Mouse (Mus musculus) heart, adult 2 months (tissue): ENCODE results near the gene Tbcc. TPM values are rescaled to one million over a fixed set of nuclear protein-coding genes. Genes with fewer than 3 reads are reported as not detected.

Experiments
- DNase-seq, 2 experiments: peaks; one replicate each; pipeline ENCODE4 v3.0.0; 2021
- H3K27ac ChIP-seq: fragments of 200-600 bp; 2 replicates; pipeline ENCODE4 v1.8.1; 2022
- H3K27me3 ChIP-seq: fragments of 200-500 bp; 2 replicates; pipeline ENCODE4 v1.6.1; 2012; ENCODE audit warnings: mild to moderate bottlenecking, low read length, inconsistent platforms, mixed read lengths; ENCODE audit not compliant: control insufficient read depth, insufficient read depth
- H3K36me3 ChIP-seq: fragments of 200-500 bp; 2 replicates; pipeline ENCODE4 v1.6.1; 2012; ENCODE audit warnings: low read length, inconsistent platforms; ENCODE audit not compliant: control insufficient read depth, insufficient read depth
- H3K4me1 ChIP-seq: fragments of 200-500 bp; 2 replicates; pipeline ENCODE4 v1.6.1; 2011; ENCODE audit warnings: low read length; ENCODE audit not compliant: control insufficient read depth, insufficient read depth
- H3K4me3 ChIP-seq: fragments of 200-600 bp; 2 replicates; pipeline ENCODE4 v1.8.1; 2022
- H3K79me2 ChIP-seq: fragments of 200-500 bp; replicated peaks from 2 replicates; pipeline ENCODE4 v1.6.1; 2012; ENCODE audit warnings: mild to moderate bottlenecking, inconsistent platforms, low read length, moderate library complexity, mixed read lengths; ENCODE audit not compliant: control insufficient read depth, insufficient read depth
- H3K9ac ChIP-seq: fragments of 200-500 bp; 2 replicates; pipeline ENCODE4 v1.6.1; 2012; ENCODE audit warnings: low read depth, mild to moderate bottlenecking, control low read depth, inconsistent platforms, low read length, mixed read lengths
- CTCF ChIP-seq: fragments of 200-600 bp; IDR thresholded peaks from 2 replicates; pipeline ENCODE4 v1.8.1; 2022; ENCODE audit warnings: antibody characterized with exemption, mild to moderate bottlenecking, moderate library complexity
- EP300 ChIP-seq: fragments of 200-500 bp; IDR thresholded peaks from 2 replicates; pipeline ENCODE4 v1.6.1; 2011; ENCODE audit warnings: low read depth, low read length, control low read depth; ENCODE audit not compliant: insufficient read depth
- POLR2A ChIP-seq: fragments of 200-500 bp; IDR thresholded peaks from 2 replicates; pipeline ENCODE4 v1.6.1; 2011; ENCODE audit warnings: mild to moderate bottlenecking, low read depth, low read length, control low read depth; ENCODE audit not compliant: insufficient read depth
- WGBS: fragments of 180-500 bp; shearing (Covaris S2); methylation state at CpG from one replicate; pipeline ENCODE4 v1.1.7; 2018; 5-methylcytosine and 5-hydroxymethylcytosine counted together
- intact Hi-C: fragments of 180-260 bp; cut with DNase I; formaldehyde crosslinking; loops from one replicate; pipeline ENCODE4 v1.15.1; 2025
- polyA plus RNA-seq: library from polyadenylated mRNA; depleted of rRNA; stranded (reverse); fragments of >200 nt; gene quantifications from 2 replicates; pipeline ENCODE4 v1.2.3, GENCODE M21; 2012
- total RNA-seq, 2 experiments: library from RNA; stranded (reverse); gene quantifications; 2 replicates each; pipeline ENCODE4 v1.2.3; 2021

The Tbcc gene
- total and polyA plus RNA-seq, 3 experiments = 12.7 to 16.3 (median 16.3) TPM

GRCm38 (mm10) chr17:46888511-46889212 lies 1.8 kb upstream of the Tbcc start:
- no peaks in the 10 kb centered on the region for H3K27me3 ChIP-seq
- peak overlapping the region; percentile 77 for H3K4me3 ChIP-seq
- 47% methylated on average over 16 of the region's 16 CpGs for WGBS
- intact Hi-C loops = no loop called here
- peaks cover 7% of the 10 kb centered on the region for H3K36me3 ChIP-seq
- H3K9ac ChIP-seq = no peak overlapping the region
- peak overlapping the region; percentile 96 for H3K27ac ChIP-seq
- H3K79me2 ChIP-seq = no peaks in the 10 kb centered on the region
- peak in 1 of 2 experiments; percentile 45 for DNase-seq
- peaks cover 9% of the 10 kb centered on the region for H3K4me1 ChIP-seq
- 0 out of 2 replicates have a peak, but pooled peaks have one; percentile 44 for TF ChIP-seq EP300
- TF ChIP-seq CTCF = peak; percentile 79
- no peak for TF ChIP-seq POLR2A

- no peaks in the 10 kb centered on the region for H3K27me3 ChIP-seq
- intact Hi-C loops = loop anchor here (1.0 kb wide), 2 partner anchors 34 to 107 kb away; partner anchors contain the start of gene Rpl7l1
- H3K9ac ChIP-seq = peak overlapping the region; percentile 92
- under 1% methylated on average over 43 of the region's 44 CpGs for WGBS
- DNase-seq = peak; percentile 83 to 85
- H3K36me3 ChIP-seq = peaks cover 7% of the 10 kb centered on the region
- peak overlapping the region; percentile 96 for H3K27ac ChIP-seq
- no peaks in the 10 kb centered on the region for H3K79me2 ChIP-seq
- TF ChIP-seq CTCF (no peak), POLR2A (0 out of 2 replicates have a peak, but pooled peaks have one; percentile 58), EP300 (no peak)
- H3K4me3 ChIP-seq = peak overlapping the region; percentile 77
- H3K4me1 ChIP-seq = peaks cover 9% of the 10 kb centered on the region
These were observed 917 bp upstream of the Tbcc start for GRCm38 (mm10) chr17:46889450-46890084.

GRCm38 (mm10) chr17:46890843-46891594 lies 535 bp downstream of the Tbcc start:
- H3K4me1 ChIP-seq = peaks cover 9% of the 10 kb centered on the region
- peaks cover 7% of the 10 kb centered on the region for H3K36me3 ChIP-seq
- intact Hi-C loops = loop anchor here (1.0 kb wide), 2 partner anchors 36 to 109 kb away; partner anchors contain the start of gene Rpl7l1
- peak overlapping the region; percentile 94 for H3K4me3 ChIP-seq
- WGBS = under 1% methylated on average over 60 of the region's 64 CpGs
- no peaks in the 10 kb centered on the region for H3K27me3 ChIP-seq
- H3K9ac ChIP-seq = peak overlapping the region; percentile 88
- no peaks in the 10 kb centered on the region for H3K79me2 ChIP-seq
- peak in 1 of 2 experiments; percentile 72 for DNase-seq
- H3K27ac ChIP-seq = peak overlapping the region; percentile 95
- TF ChIP-seq EP300 = no peak
- no peak for TF ChIP-seq POLR2A
- TF ChIP-seq CTCF = no peak

DNA sequence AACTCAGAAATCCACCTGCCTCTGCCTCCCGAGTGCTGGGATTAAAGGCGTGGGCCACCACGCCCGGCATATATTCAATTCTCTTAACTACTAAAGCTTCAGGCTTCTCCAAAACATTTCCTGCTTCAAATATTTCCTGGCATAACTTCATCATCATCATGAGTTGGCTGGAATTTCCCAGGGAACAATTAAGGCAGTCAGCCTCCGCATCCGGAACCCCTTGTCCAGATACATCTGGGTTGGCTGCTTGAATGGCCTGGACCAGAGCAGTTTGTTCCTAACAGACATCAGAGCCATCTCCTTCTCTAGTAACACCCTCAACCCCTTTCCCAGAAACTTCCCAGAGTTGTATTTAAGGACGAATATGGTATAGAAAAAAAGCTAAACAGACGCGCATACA lies 4.9 kb downstream of the Tbcc start:
- peaks cover 7% of the 10 kb centered on the region for H3K36me3 ChIP-seq
- no peaks in the 10 kb centered on the region for H3K79me2 ChIP-seq
- H3K4me1 ChIP-seq = peaks cover 9% of the 10 kb centered on the region
- no peaks in the 10 kb centered on the region for H3K27me3 ChIP-seq
- no peak overlapping the region for H3K27ac ChIP-seq
- TF ChIP-seq EP300 = 0 out of 2 replicates have a peak, but pooled peaks have one; percentile 63
- no peak for TF ChIP-seq CTCF
- H3K9ac ChIP-seq = no peak overlapping the region
- no peak overlapping the region for H3K4me3 ChIP-seq
- intact Hi-C loops = no loop called here
- peak in 1 of 2 experiments; percentile 47 for DNase-seq
- WGBS = 57% methylated on average over 9 of the region's 9 CpGs

DNA sequence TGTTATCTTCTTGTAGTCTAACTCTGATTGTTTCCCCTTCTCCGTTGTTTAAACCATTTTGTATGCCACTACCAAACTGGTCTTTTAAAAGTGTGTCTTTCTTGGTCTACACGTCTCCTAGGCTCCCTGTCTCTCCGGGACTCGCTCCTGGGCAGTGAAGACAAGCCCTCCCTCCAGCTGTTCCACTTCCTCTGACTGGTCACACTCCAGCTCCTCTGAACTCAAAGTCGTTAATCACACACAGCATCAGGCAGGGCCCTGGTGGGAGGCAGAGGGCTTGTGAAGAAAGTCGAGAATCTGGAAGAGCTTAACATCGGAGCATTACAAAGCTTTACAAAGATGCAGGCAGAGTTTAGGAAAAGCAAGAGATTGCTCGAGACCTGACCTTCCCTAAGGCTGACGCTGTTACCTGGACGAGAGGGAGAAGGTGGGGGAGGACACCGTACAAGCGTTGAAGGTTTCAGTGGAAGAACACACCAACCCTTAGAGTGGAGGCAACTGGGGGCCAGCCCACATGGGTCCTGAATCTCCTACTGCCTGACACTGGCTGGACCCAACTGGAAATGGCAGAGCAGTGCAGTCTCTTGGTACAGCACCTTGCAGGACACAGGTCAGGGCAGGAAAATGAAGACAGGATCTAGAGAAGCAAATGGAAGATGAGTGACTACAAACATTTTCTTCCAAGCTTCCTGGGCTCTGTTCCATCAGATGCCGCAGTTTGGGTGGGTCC lies 6.9 kb downstream of the Tbcc start:
- no peak for TF ChIP-seq CTCF
- no peak for TF ChIP-seq POLR2A
- TF ChIP-seq EP300 = no peak
- Histone ChIP-seq H3K4me3 (no peak overlapping the region), H3K4me1 (peaks cover 6% of the 10 kb centered on the region), H3K9ac (no peak overlapping the region), H3K27ac (no peak overlapping the region), H3K79me2 (no peaks in the 10 kb centered on the region), H3K27me3 (no peaks in the 10 kb centered on the region), H3K36me3 (peaks cover under 1% of the 10 kb centered on the region; the same call in 1 of the 2 replicates)
- WGBS = 54% methylated on average over 13 of the region's 13 CpGs
- no peak for DNase-seq
- intact Hi-C loops = no loop called here
